Mouse (Mus musculus) neural tube, embryonic 11.5 days (tissue): ENCODE results near the gene Rab3ip. TPM values are rescaled to one million over a fixed set of nuclear protein-coding genes. Genes with fewer than 3 reads are reported as not detected.

Source experiments
- ATAC-seq: fragments of 200-750 bp; cut with Nextera tagmentation; 2 replicates; pipeline ENCODE4 v1.8.0; 2017; ENCODE audit warnings: moderate number of reproducible peaks, mild to moderate bottlenecking, moderate TSS enrichment, moderate library complexity; ENCODE audit not compliant: insufficient read depth, low FRiP score, low TSS enrichment
- DNase-seq: peaks from one replicate; pipeline ENCODE4 v3.0.0-alpha.2; 2015; ENCODE audit warnings: low spot score
- H3K27ac ChIP-seq: fragments of 300-500 bp; sonication (generic); 2 replicates; pipeline ENCODE4 v1.5.1; 2014; ENCODE audit warnings: low read depth, mild to moderate bottlenecking, low read length
- H3K27me3 ChIP-seq: fragments of 300-500 bp; sonication (generic); 2 replicates; pipeline ENCODE4 v1.6.1; 2014; ENCODE audit warnings: mild to moderate bottlenecking, low read length, mixed read lengths; ENCODE audit not compliant: control insufficient read depth, insufficient read depth
- H3K36me3 ChIP-seq: fragments of 300-500 bp; sonication (generic); 2 replicates; pipeline ENCODE4 v1.6.1; 2014; ENCODE audit warnings: mild to moderate bottlenecking, low read length, moderate library complexity, mixed read lengths; ENCODE audit not compliant: control insufficient read depth, insufficient read depth
- H3K4me1 ChIP-seq: fragments of 300-500 bp; sonication (generic); 2 replicates; pipeline ENCODE4 v1.6.1; 2014; ENCODE audit warnings: low read length, mixed read lengths; ENCODE audit not compliant: control insufficient read depth, insufficient read depth
- H3K4me2 ChIP-seq: fragments of 300-500 bp; sonication (generic); 2 replicates; pipeline ENCODE4 v1.6.1; 2014; ENCODE audit warnings: low read depth, mild to moderate bottlenecking, moderate library complexity
- H3K4me3 ChIP-seq: fragments of 300-500 bp; sonication (generic); 2 replicates; pipeline ENCODE4 v1.5.1; 2014; ENCODE audit warnings: low read depth, low read length
- H3K9ac ChIP-seq: fragments of 300-500 bp; sonication (generic); 2 replicates; pipeline ENCODE4 v1.6.1; 2014; ENCODE audit warnings: mild to moderate bottlenecking, low read length
- H3K9me3 ChIP-seq: fragments of 300-500 bp; sonication (generic); 2 replicates; pipeline ENCODE4 v1.6.1; 2016; ENCODE audit warnings: low read length; ENCODE audit not compliant: control insufficient read depth
- WGBS: fragments of 180-500 bp; shearing (Covaris S2); extraction: QIAGEN DNeasy Blood & Tissue Kit; methylation state at CpG from one replicate; pipeline ENCODE4 v1.1.7; 2014; 5-methylcytosine and 5-hydroxymethylcytosine counted together
- polyA plus RNA-seq: library from polyadenylated mRNA; unstranded; fragments of >200 nt; fragmentation: Nextera tagmentation; extraction: Ambion mirVana; gene quantifications from 2 replicates; pipeline ENCODE4 v1.2.1, GENCODE M21; 2014

Gene Rab3ip
- polyA plus RNA-seq, 1 experiment from 2014 or later, result 49.1 TPM

- DNase-seq (no peak), ATAC-seq (no peak)
- Histone ChIP-seq H3K4me3 (no peak overlapping the region), H3K9ac (no peak overlapping the region), H3K9me3 (no peaks in the 10 kb centered on the region), H3K27me3 (no peaks in the 10 kb centered on the region), H3K4me2 (no peak overlapping the region), H3K4me1 (no peaks in the 10 kb centered on the region), H3K36me3 (peaks cover 9% of the 10 kb centered on the region), H3K27ac (no peak overlapping the region)
- 96% methylated on average over 9 of the region's 9 CpGs for WGBS
Measured at GRCm38 (mm10) chr10:116906794-116907193, 43.8 kb downstream of the Rab3ip start.

DNA sequence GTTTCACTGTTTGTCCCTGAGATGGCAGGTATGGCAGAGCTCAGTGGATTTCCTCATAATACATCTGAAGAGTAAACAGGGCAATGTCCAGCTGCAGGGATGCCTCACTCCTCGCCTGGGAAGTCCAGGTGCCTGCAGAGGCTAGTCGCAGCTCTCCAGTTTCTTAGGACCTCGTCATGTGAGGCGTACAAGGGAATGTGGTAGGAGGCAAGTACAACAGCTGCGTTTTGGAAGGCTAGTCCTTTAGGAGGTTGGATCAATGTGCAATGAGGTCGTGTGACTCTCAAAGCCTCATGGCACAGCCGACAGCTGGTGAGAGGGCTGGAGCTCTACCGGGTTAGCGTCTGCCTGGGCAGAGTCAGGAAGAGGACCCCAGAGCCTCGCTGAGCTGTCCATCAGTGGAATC lies 46.1 kb downstream of the Rab3ip start:
- H3K4me3 ChIP-seq, result no peak overlapping the region
- H3K27me3 ChIP-seq, result no peaks in the 10 kb centered on the region
- H3K4me2 ChIP-seq, result no peak overlapping the region
- peaks cover 7% of the 10 kb centered on the region for H3K36me3 ChIP-seq
- DNase-seq, result no peak
- no peak overlapping the region for H3K9ac ChIP-seq
- no peak for ATAC-seq
- WGBS, result 89% methylated on average over 10 of the region's 10 CpGs
- no peaks in the 10 kb centered on the region for H3K9me3 ChIP-seq
- H3K4me1 ChIP-seq, result no peaks in the 10 kb centered on the region
- H3K27ac ChIP-seq, result no peak overlapping the region

DNA sequence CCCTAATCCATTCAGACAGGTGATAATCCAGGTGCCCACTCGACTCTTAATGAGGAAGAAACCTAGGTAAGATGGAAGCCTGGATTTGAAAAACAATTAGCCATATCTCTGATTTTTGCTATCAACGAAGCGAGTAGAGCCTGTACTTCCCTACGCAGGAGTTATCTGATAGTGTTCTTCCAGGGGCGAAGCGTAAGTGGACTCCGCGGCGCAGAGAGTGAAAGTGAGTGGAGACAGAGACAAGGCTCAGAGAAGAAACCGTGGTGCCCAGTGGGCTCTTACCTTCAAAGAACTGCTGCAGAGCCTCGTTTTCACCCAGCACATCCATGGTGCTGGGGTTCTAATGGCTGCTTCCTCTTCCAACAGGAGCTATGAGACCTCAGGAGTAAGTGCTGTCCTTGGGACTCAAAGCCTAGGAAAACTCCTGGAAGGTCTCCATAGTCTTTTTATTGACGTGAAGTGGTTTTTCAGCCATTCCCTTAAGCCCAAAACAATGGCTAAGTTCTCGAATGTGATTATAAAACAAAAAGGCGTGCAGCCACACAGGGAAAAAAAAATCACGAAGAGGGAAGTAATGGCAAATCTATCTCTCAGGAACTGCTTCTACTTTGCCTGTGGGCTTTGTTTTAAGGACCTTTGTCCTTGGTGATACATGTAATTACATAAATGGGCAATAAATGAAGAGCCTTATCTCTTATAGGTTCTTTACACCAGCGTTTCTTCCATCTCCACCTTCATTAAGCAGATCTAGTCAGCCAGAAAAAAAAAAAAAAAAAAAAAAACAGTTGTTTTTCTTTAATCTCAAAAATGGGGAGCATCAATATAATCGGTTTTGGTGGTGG lies 54.0 kb downstream of the Rab3ip start, which contains the start of gene Myrfl:
TSS of gene Myrfl (minus strand) at position 584 of the 842 bp plus-strand sequence.
- Histone ChIP-seq H3K4me2 (no peak within 1 kb of the TSS), H3K36me3 (no peaks in the 10 kb centered on the region), H3K4me1 (no peaks in the 10 kb centered on the region), H3K9me3 (no peaks in the 10 kb centered on the region), H3K27me3 (no peaks in the 10 kb centered on the region), H3K9ac (no peak within 1 kb of the TSS), H3K27ac (no peak within 1 kb of the TSS), H3K4me3 (no peak within 1 kb of the TSS)
- DNase-seq, result no peak
- ATAC-seq, result no peak
- WGBS, result 88% methylated on average over 17 of the region's 17 CpGs

GRCm38 (mm10) chr10:116895108-116895833 lies 55.3 kb downstream of the Rab3ip start:
- Histone ChIP-seq H3K9me3 (no peaks in the 10 kb centered on the region), H3K27ac (no peak overlapping the region), H3K4me3 (no peak overlapping the region), H3K9ac (no peak overlapping the region), H3K4me2 (no peak overlapping the region), H3K4me1 (no peaks in the 10 kb centered on the region), H3K36me3 (no peaks in the 10 kb centered on the region), H3K27me3 (no peaks in the 10 kb centered on the region)
- ATAC-seq, result no peak
- WGBS, result 94% methylated on average over 12 of the region's 12 CpGs
- no peak for DNase-seq

GRCm38 (mm10) chr10:116894540-116894939 lies 56.0 kb downstream of the Rab3ip start:
- Histone ChIP-seq H3K4me1 (no peaks in the 10 kb centered on the region), H3K9ac (no peak overlapping the region), H3K9me3 (no peaks in the 10 kb centered on the region), H3K36me3 (no peaks in the 10 kb centered on the region), H3K27me3 (no peaks in the 10 kb centered on the region), H3K4me3 (no peak overlapping the region), H3K4me2 (no peak overlapping the region), H3K27ac (no peak overlapping the region)
- DNase-seq (no peak), ATAC-seq (no peak)
- WGBS, result 86% methylated on average over 6 of the region's 6 CpGs

DNA sequence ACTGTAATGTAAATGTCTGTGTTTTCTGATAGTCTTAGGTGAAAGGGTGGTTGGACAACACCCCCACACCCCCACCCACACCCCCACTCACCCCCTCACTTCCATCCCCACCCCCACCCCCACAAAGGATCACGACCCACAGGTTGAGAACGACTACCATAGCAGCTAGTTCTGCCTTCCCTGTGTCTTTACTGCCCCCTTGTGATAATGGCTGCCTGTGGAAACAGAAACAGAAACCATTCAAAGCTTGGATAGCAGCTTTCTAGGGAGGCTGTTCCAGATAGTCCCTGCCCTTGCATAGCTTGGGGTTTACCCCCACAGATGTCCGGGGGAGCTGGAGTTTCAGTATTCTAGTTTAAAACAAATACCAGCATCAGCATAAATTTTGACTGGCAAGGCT lies 56.8 kb downstream of the Rab3ip start:
- Histone ChIP-seq H3K4me3 (no peak overlapping the region), H3K36me3 (no peaks in the 10 kb centered on the region), H3K9ac (no peak overlapping the region), H3K27me3 (no peaks in the 10 kb centered on the region), H3K4me2 (no peak overlapping the region), H3K27ac (no peak overlapping the region), H3K4me1 (no peaks in the 10 kb centered on the region), H3K9me3 (no peaks in the 10 kb centered on the region)
- 26% methylated on average over 3 of the region's 3 CpGs for WGBS
- DNase-seq (no peak), ATAC-seq (no peak)

DNA sequence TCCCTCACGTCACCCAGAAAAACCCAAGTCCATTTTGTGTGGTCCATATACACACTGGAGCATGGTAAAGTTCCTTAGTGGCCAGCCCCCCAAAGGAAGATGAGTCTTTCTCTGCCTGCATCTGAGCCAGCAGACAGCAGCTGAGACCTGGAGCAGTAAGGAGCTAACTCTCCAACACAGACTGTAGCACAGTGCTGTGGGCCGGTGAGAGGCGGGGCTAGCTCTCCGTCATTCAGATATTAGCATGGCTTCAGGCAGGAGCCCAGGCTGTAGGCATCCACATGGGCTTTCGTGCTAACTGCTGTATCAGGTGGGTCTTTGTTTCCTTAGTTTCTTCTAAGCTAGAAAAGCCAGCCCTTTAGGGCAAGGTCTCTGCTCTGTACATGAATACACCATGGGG lies 60.0 kb downstream of the Rab3ip start:
- no peak overlapping the region for H3K4me2 ChIP-seq
- no peaks in the 10 kb centered on the region for H3K4me1 ChIP-seq
- no peaks in the 10 kb centered on the region for H3K9me3 ChIP-seq
- DNase-seq (peak; percentile 40), ATAC-seq (peak; percentile 67; the same call in 1 of the 2 replicates)
- H3K4me3 ChIP-seq, result no peak overlapping the region
- H3K36me3 ChIP-seq, result no peaks in the 10 kb centered on the region
- no peak overlapping the region for H3K27ac ChIP-seq
- no peak overlapping the region for H3K9ac ChIP-seq
- WGBS, result 51% methylated on average over 5 of the region's 5 CpGs
- no peaks in the 10 kb centered on the region for H3K27me3 ChIP-seq

GRCm38 (mm10) chr10:116884552-116884951 lies 66.0 kb downstream of the Rab3ip start:
- Histone ChIP-seq H3K4me2 (no peak overlapping the region), H3K27ac (no peak overlapping the region), H3K4me1 (no peaks in the 10 kb centered on the region), H3K9ac (no peak overlapping the region), H3K36me3 (no peaks in the 10 kb centered on the region), H3K4me3 (no peak overlapping the region), H3K27me3 (no peaks in the 10 kb centered on the region), H3K9me3 (no peaks in the 10 kb centered on the region)
- 92% methylated on average over 3 of the region's 3 CpGs for WGBS
- no peak for ATAC-seq
- no peak for DNase-seq

- H3K4me1 ChIP-seq, result no peaks in the 10 kb centered on the region
- no peak overlapping the region for H3K4me2 ChIP-seq
- DNase-seq, result no peak
- no peaks in the 10 kb centered on the region for H3K36me3 ChIP-seq
- H3K27ac ChIP-seq, result no peak overlapping the region
- H3K4me3 ChIP-seq, result no peak overlapping the region
- no peak for ATAC-seq
- WGBS, result 71% methylated on average over 5 of the region's 5 CpGs
- no peaks in the 10 kb centered on the region for H3K9me3 ChIP-seq
- no peaks in the 10 kb centered on the region for H3K27me3 ChIP-seq
- no peak overlapping the region for H3K9ac ChIP-seq
Measured at GRCm38 (mm10) chr10:116883531-116883930, 67.0 kb downstream of the Rab3ip start.
